Mouse (Mus musculus): ENCODE measurements at regions not wholly inside any gene's neighbourhood (a gene's known extent, or its start where the extent isn't known, plus 50 kb on each side); places are given as distances from the start of the nearest gene placed in this dataset.

- ATAC-seq (ENCODE audit: low FRiP score, low read depth), result no peak
- Histone ChIP-seq H3K4me2 (replicated peaks) (no peak overlapping the region), H3K4me1 (peaks cover 30% of the 10 kb centered on the region), H3K36me3 (0 out of 2 replicates have a peak, but pooled peaks cover 3% of the 10 kb centered on the region), H3K9me3 (peaks cover 14% of the 10 kb centered on the region; the same call in 1 of the 2 replicates), H3K9ac (replicated peaks) (no peak overlapping the region), H3K27me3 (peaks cover 20% of the 10 kb centered on the region), H3K4me3 (no peak overlapping the region), H3K27ac (replicated peaks) (no peak overlapping the region)
- WGBS, result 77% methylated on average over 19 of the region's 19 CpGs
These were observed 68.3 kb upstream of the Gm26897 start for GRCm38 (mm10) chr5:111665406-111665805.

DNA sequence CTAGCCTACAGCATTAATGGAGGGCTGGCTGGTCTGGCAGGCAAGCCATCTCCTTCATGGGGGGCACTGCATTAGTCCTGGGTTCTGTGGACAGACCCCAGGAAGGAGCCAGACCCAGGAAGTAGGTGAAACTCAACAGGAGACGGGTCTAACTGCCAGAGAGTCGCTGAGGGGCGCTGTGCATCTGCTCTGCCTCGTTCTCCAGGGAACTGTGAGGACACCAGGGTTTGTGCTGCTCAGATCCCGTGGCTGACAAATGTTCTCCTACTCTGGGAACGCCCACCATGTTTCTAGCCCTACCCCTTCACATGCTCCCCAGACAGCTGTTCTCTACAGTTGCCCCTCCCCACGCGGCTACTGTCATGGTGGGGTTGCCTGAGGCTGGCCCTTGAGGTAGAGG lies 67.7 kb upstream of the Gm26897 start:
- Histone ChIP-seq H3K4me3 (no peak overlapping the region), H3K27me3 (peaks cover 20% of the 10 kb centered on the region), H3K27ac (replicated peaks) (no peak overlapping the region), H3K36me3 (0 out of 2 replicates have a peak, but pooled peaks cover 3% of the 10 kb centered on the region), H3K4me1 (peaks cover 24% of the 10 kb centered on the region), H3K9me3 (peaks cover 14% of the 10 kb centered on the region; the same call in 1 of the 2 replicates), H3K9ac (replicated peaks) (no peak overlapping the region), H3K4me2 (replicated peaks) (no peak overlapping the region)
- 77% methylated on average over 8 of the region's 8 CpGs for WGBS
- ATAC-seq (ENCODE audit: low FRiP score, low read depth), result no peak

DNA sequence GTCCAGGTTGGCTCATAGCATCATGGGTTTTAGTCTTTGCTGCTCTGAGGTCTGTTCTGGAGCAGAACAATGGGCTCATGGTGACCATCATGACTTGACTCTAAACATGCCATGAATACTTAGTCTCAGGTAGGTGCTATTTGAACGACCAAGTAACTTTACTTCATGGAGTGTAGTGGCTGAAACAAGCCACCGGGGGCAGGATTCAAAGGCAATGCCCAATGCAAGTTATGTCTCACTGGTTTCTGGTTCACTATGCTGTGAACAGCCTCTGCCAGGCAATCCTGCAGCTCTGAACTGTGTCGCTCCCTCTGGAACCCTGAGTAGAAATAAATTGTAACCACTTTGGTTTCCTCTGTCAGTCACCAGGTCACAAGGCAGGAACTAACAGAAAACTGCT lies 65.8 kb upstream of the Gm26897 start:
- WGBS, result 77% methylated on average over 3 of the region's 3 CpGs
- 0 out of 2 replicates have a peak, but pooled peaks cover 3% of the 10 kb centered on the region for H3K36me3 ChIP-seq
- ATAC-seq (ENCODE audit: low FRiP score, low read depth), result no peak

DNA sequence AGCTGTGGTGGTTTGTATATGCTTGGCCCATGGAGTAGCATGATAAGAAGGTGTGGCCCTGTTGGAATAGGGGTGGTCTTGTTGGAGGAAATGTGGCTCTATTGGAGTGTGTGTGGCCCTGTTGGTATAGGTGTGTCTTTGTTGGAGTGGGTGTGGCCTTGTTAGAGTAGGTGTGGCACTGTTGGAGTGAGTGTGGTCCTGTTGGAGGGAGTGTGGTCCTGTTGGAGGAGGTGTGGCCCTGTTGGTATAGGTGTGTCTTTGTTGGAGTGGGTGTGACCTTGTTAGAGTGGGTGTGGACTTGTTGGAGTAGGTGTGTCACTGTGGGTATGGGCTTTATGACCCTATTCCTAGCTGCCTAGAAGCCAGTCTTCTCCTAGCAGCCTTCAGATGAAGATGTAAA lies 64.6 kb upstream of the Gm26897 start:
- no peak overlapping the region for H3K4me2 ChIP-seq (replicated peaks)
- H3K9ac ChIP-seq (replicated peaks), result no peak overlapping the region
- H3K4me3 ChIP-seq, result no peak overlapping the region
- H3K36me3 ChIP-seq, result 0 out of 2 replicates have a peak, but pooled peaks cover 3% of the 10 kb centered on the region
- no peak for ATAC-seq (ENCODE audit: low FRiP score, low read depth)
- no peak overlapping the region for H3K27ac ChIP-seq (replicated peaks)
- H3K27me3 ChIP-seq, result peaks cover 6% of the 10 kb centered on the region; the same call in 1 of the 2 replicates
- H3K4me1 ChIP-seq, result peaks cover 10% of the 10 kb centered on the region
- peaks cover 14% of the 10 kb centered on the region; the same call in 1 of the 2 replicates for H3K9me3 ChIP-seq

More for the DNA sequence above, 65.8 kb upstream of the Gm26897 start:
- Histone ChIP-seq H3K4me1 (peaks cover 16% of the 10 kb centered on the region), H3K4me2 (replicated peaks) (no peak overlapping the region), H3K27ac (replicated peaks) (no peak overlapping the region), H3K4me3 (no peak overlapping the region), H3K27me3 (peaks cover 18% of the 10 kb centered on the region), H3K9me3 (peaks cover 14% of the 10 kb centered on the region; the same call in 1 of the 2 replicates), H3K9ac (replicated peaks) (no peak overlapping the region)

GRCm38 (mm10) chr5:111671762-111672161 lies 62.0 kb upstream of the Gm26897 start:
- H3K27me3 ChIP-seq, result peaks cover 7% of the 10 kb centered on the region; the same call in 1 of the 2 replicates
- no peak overlapping the region for H3K9ac ChIP-seq (replicated peaks)
- WGBS, result 88% methylated on average over 6 of the region's 6 CpGs
- H3K4me1 ChIP-seq, result peaks cover 30% of the 10 kb centered on the region
- peaks cover 14% of the 10 kb centered on the region; the same call in 1 of the 2 replicates for H3K9me3 ChIP-seq
- H3K27ac ChIP-seq (replicated peaks), result no peak overlapping the region
- H3K4me2 ChIP-seq (replicated peaks), result no peak overlapping the region
- H3K36me3 ChIP-seq, result 0 out of 2 replicates have a peak, but pooled peaks cover 3% of the 10 kb centered on the region
- no peak for ATAC-seq (ENCODE audit: low FRiP score, low read depth)
- H3K4me3 ChIP-seq, result no peak overlapping the region

DNA sequence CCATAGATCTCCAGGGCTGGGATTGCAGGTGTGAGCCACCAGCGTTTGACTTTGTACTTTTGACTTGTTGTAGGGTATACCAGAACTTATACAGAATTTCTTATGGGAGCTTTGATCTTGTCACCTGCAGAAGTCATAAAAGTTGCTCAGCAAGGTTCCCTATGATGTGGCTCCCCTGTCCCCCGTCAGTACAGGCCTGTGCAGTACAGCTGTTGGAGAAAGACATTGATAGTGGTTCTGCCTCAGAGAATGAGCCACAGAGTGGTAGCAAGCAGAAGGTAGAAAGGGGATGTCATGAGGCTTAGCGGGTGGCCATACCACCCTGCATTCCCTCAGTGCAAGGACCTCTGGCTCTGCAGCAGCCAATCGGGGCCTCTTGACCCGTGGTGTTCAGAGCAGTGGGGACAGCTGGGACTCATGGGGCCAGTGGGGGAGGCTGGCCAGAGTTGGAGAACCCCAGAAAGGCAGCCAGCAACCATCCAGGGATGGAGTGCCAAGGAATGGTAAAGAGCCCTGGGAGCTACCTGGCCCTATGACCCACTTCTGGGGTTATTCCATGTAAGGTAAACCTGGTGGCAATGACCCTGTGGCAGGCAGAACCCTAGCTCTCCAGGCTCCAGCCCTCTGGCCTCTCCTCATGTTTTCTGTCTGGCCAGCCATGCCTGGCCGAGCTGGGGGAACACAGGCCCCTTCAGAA lies 58.6 kb upstream of the Gm26897 start:
- H3K4me2 ChIP-seq (replicated peaks), result no peak overlapping the region
- H3K27ac ChIP-seq (replicated peaks), result peak overlapping the region; percentile 60
- H3K9me3 ChIP-seq, result no peaks in the 10 kb centered on the region
- H3K27me3 ChIP-seq, result peaks cover 13% of the 10 kb centered on the region; the same call in 1 of the 2 replicates
- 0 out of 2 replicates have a peak overlapping the region, but pooled peaks have one; percentile 2 for H3K9ac ChIP-seq (replicated peaks)
- H3K4me3 ChIP-seq, result no peak overlapping the region
- ATAC-seq (ENCODE audit: low FRiP score, low read depth), result no peak
- H3K36me3 ChIP-seq, result no peaks in the 10 kb centered on the region
- WGBS, result 59% methylated on average over 6 of the region's 6 CpGs
- H3K4me1 ChIP-seq, result peaks cover 58% of the 10 kb centered on the region

DNA sequence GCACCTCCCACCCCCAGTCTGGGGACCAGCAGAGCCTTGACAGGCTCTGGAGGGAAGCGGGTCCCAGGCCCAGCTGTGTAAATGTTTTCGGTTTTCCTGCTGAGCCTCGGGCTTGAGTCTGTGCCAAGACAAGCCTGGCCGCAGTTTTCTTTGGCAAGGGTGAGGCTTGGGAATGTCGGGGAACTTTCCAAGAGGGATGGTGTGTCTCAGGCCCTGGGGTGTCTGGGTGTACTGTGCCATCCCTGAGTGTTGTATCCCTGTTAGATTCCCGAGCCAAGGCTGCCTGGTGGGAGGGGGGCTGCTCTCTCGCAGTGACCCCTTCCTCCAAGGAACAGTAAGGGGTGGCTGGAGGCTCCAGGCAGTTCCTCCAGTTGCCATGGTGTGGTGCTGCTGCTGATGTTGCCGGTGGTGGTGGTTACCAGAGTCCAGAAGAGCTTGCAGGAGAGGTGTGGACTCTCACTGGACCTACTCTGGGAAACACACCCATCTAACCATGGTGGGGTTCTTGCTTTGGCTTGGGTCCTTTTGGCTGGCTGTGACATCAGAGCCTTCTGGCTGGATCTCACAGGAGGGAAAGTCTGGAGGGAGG lies 58.0 kb upstream of the Gm26897 start:
- peak overlapping the region; percentile 60 for H3K27ac ChIP-seq (replicated peaks)

GRCm38 (mm10) chr5:111677847-111678311 lies 55.8 kb upstream of the Gm26897 start:
- no peak overlapping the region for H3K9ac ChIP-seq (replicated peaks)

More for the DNA sequence above, 58.0 kb upstream of the Gm26897 start:
- Histone ChIP-seq H3K4me2 (replicated peaks) (no peak overlapping the region), H3K4me3 (no peak overlapping the region), H3K36me3 (no peaks in the 10 kb centered on the region), H3K27me3 (peaks cover 13% of the 10 kb centered on the region; the same call in 1 of the 2 replicates), H3K4me1 (peaks cover 58% of the 10 kb centered on the region), H3K9ac (replicated peaks) (0 out of 2 replicates have a peak overlapping the region, but pooled peaks have one; percentile 2), H3K9me3 (no peaks in the 10 kb centered on the region)
- ATAC-seq (ENCODE audit: low FRiP score, low read depth), result no peak; the same call in 1 of the 2 replicates
- 19% methylated on average over 8 of the region's 8 CpGs for WGBS

DNA sequence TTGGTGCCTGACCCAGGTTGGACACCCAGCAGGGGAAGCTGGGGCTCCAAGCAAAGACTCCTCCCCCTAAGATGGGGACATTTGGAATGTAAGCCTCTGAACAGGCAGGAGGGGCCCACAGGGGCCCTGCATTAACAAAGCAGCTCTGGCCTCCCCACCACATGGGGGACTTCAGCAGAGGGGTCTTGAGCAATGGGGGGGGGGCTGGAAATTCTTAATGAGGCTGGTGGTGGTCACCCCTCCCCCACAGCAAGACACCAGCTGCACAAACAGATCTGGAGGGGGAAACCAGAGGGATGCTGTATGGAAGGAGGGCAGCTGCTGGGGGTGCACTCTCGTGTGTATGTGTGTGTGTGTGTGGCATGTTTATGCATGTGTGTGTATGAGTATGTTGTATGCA lies 55.2 kb upstream of the Gm26897 start:
- Histone ChIP-seq H3K36me3 (no peaks in the 10 kb centered on the region), H3K4me1 (peaks cover 69% of the 10 kb centered on the region), H3K27me3 (peaks cover 13% of the 10 kb centered on the region), H3K27ac (replicated peaks) (peak overlapping the region; percentile 79), H3K4me3 (no peak overlapping the region), H3K4me2 (replicated peaks) (no peak overlapping the region), H3K9me3 (no peaks in the 10 kb centered on the region), H3K9ac (replicated peaks) (no peak overlapping the region)
- 13% methylated on average over 1 of the region's 1 CpGs for WGBS
- peak; percentile 14; the same call in 1 of the 2 replicates for ATAC-seq (ENCODE audit: low FRiP score, low read depth)

More at GRCm38 (mm10) chr5:111677847-111678311, 55.8 kb upstream of the Gm26897 start:
- Histone ChIP-seq H3K4me1 (peaks cover 69% of the 10 kb centered on the region), H3K27me3 (peaks cover 13% of the 10 kb centered on the region; the same call in 1 of the 2 replicates), H3K36me3 (no peaks in the 10 kb centered on the region), H3K4me3 (no peak overlapping the region), H3K27ac (replicated peaks) (peak overlapping the region; percentile 79), H3K4me2 (replicated peaks) (no peak overlapping the region), H3K9me3 (no peaks in the 10 kb centered on the region)
- 26% methylated on average over 6 of the region's 6 CpGs for WGBS
- ATAC-seq (ENCODE audit: low FRiP score, low read depth), result peak; percentile 42

DNA sequence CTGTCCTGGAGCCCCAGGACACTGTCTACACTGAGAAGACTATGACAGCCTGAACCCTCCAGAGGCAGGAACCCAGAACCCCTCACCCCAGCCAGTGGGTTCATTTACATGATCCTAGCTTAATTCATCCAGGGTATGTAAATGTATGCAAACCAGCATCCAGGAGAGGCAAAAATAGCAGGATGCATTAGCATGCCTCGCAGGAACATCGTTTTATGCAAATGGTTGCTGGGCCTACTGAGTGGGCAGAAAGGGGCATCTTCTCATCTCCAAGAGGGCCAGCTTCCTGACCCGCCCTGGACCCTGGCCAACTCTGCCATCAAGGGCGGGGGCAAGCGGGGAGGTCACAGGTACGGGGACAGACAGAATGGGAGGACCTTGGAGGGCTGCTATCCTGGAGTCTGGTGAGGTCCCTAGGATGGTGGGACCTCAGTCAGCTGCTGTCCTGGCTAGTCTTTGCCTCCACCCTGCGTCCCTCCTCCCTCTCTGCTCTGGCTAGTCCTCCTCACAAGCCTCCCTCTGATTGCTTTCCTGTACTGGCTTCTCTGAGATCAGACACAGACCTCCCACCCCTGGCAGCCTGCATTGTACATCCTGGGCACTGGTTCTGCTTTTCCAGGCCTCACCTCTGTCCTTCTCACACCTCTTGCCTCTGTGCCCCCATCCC lies 52.2 kb upstream of the Gm26897 start:
- WGBS, result 43% methylated on average over 7 of the region's 7 CpGs
- H3K27ac ChIP-seq (replicated peaks), result peak overlapping the region; percentile 80
- no peaks in the 10 kb centered on the region for H3K36me3 ChIP-seq
- H3K27me3 ChIP-seq, result peaks cover 9% of the 10 kb centered on the region
- H3K4me3 ChIP-seq, result no peak overlapping the region
- 0 out of 2 replicates have a peak overlapping the region, but pooled peaks have one; percentile 29 for H3K9ac ChIP-seq (replicated peaks)
- H3K4me1 ChIP-seq, result peaks cover 55% of the 10 kb centered on the region
- peak; percentile 63 for ATAC-seq (ENCODE audit: low FRiP score, low read depth)
- no peaks in the 10 kb centered on the region for H3K9me3 ChIP-seq
- H3K4me2 ChIP-seq (replicated peaks), result no peak overlapping the region

DNA sequence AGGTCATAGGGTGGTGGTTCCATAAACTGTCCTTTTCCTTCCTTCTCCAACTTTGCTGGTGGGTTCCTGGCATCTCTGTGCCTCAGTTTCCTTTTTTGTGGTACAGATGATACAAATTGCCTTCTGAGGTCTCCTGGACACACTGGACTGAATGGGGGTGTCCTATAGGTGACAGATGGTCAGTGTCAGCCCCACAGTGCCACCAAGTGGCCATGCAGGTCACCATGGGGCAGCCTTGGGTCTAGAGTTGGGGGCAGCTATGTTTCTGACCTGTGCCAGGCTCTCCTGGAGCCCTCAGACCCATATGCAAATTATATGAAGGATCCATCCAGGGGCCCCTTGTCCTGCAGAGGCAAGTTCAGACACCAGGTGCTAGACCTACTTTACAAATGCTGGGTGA lies 50.8 kb upstream of the Gm26897 start:
- H3K4me2 ChIP-seq (replicated peaks), result no peak overlapping the region
- no peaks in the 10 kb centered on the region for H3K36me3 ChIP-seq
- peaks cover 41% of the 10 kb centered on the region for H3K4me1 ChIP-seq
- H3K27ac ChIP-seq (replicated peaks), result no peak overlapping the region
- no peak overlapping the region for H3K4me3 ChIP-seq
- peaks cover 9% of the 10 kb centered on the region for H3K27me3 ChIP-seq
- H3K9me3 ChIP-seq, result no peaks in the 10 kb centered on the region
- H3K9ac ChIP-seq (replicated peaks), result no peak overlapping the region
- ATAC-seq (ENCODE audit: low FRiP score, low read depth), result no peak
